Mouse (Mus musculus) kidney, postnatal 0 days (tissue): ENCODE data around the gene Mettl15. TPM values are rescaled to one million over a fixed set of nuclear protein-coding genes. Genes with fewer than 3 reads are reported as not detected.

Experiments
- ATAC-seq: fragments of 200-750 bp; cut with Nextera tagmentation; replicated peaks from 2 replicates; pipeline ENCODE4 v1.8.0; 2017; ENCODE audit warnings: low read depth, moderate number of reproducible peaks, moderate TSS enrichment, moderate library complexity; ENCODE audit not compliant: low FRiP score
- DNase-seq: peaks from one replicate; pipeline ENCODE4 v3.0.0-alpha.2; 2016; ENCODE audit warnings: low spot score
- H3K27ac ChIP-seq: fragments of 300-500 bp; sonication (generic); 2 replicates; pipeline ENCODE4 v1.5.1; 2014; ENCODE audit warnings: mild to moderate bottlenecking
- H3K27me3 ChIP-seq: fragments of 300-500 bp; sonication (generic); 2 replicates; pipeline ENCODE4 v1.6.1; 2014; ENCODE audit warnings: low read length, mixed read lengths; ENCODE audit not compliant: insufficient read depth
- H3K36me3 ChIP-seq: fragments of 300-500 bp; sonication (generic); 2 replicates; pipeline ENCODE4 v1.6.1; 2014; ENCODE audit warnings: low read length, mixed read lengths; ENCODE audit not compliant: insufficient read depth
- H3K4me1 ChIP-seq: fragments of 300-500 bp; sonication (generic); replicated peaks from 2 replicates; pipeline ENCODE4 v1.6.1; 2014; ENCODE audit warnings: antibody characterized with exemption, low read length, mixed read lengths; ENCODE audit not compliant: insufficient read depth
- H3K4me2 ChIP-seq: fragments of 300-500 bp; sonication (generic); 2 replicates; pipeline ENCODE4 v1.6.1; 2014; ENCODE audit warnings: mild to moderate bottlenecking, low read length, moderate library complexity, mixed read lengths
- H3K4me3 ChIP-seq: fragments of 300-500 bp; sonication (generic); replicated peaks from 2 replicates; pipeline ENCODE4 v1.5.1; 2014; ENCODE audit warnings: low read depth, low read length
- H3K9ac ChIP-seq: fragments of 300-500 bp; sonication (generic); 2 replicates; pipeline ENCODE4 v1.6.1; 2014; ENCODE audit warnings: low read depth, low read length
- H3K9me3 ChIP-seq: fragments of 300-500 bp; sonication (generic); replicated peaks from 2 replicates; pipeline ENCODE4 v1.6.1; 2016; ENCODE audit warnings: low read length, inconsistent platforms, mixed read lengths
- CTCF ChIP-seq: IDR thresholded peaks from 2 replicates; pipeline ENCODE4 v1.5.1; 2016; ENCODE audit warnings: antibody characterized with exemption, low read depth, mild to moderate bottlenecking, moderate library complexity
- WGBS: fragments of 180-500 bp; shearing (Covaris S2); extraction: QIAGEN DNeasy Blood & Tissue Kit; methylation state at CpG from one replicate; pipeline ENCODE4 v1.1.7; 2014; 5-methylcytosine and 5-hydroxymethylcytosine counted together
- microRNA-seq: library from miRNA; unstranded; fragments of <30 nt; microRNA quantifications from one replicate; pipeline ENCODE4, GENCODE M21; 2016
- polyA plus RNA-seq: library from polyadenylated mRNA; unstranded; fragments of >200 nt; fragmentation: Nextera tagmentation; extraction: Ambion mirVana; gene quantifications from 2 replicates; pipeline ENCODE4 v1.2.1, GENCODE M21; 2015

Gene Mettl15
- polyA plus RNA-seq, 1 experiment from 2014 or later, result 11.5 TPM

DNA sequence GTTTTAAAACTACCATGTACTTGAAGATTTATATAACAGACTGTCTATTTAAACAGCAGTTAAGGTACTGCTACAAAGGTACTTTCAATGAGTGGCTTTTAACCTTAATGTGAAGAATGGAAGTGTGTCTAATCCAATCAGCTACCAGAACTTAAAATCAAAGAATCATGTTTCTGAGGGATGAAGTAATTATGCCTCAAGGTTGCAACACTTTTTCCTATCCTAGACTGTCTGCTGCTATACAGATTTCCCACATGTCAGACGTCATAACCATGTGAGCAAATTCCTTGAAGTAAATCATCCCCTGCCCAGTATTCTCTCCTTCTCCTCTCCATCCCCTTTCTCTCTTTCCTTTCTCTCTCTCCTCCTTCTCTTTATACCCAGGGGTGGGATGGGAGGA lies 140.2 kb downstream of the Mettl15 start:
- H3K27me3 ChIP-seq, result no peaks in the 10 kb centered on the region
- H3K27ac ChIP-seq, result no peak overlapping the region
- no peak for ATAC-seq
- TF ChIP-seq CTCF, result no peak
- no peaks in the 10 kb centered on the region for H3K4me1 ChIP-seq
- H3K4me2 ChIP-seq, result no peak overlapping the region
- no peak overlapping the region for H3K9ac ChIP-seq
- H3K9me3 ChIP-seq, result no peaks in the 10 kb centered on the region
- 68% methylated on average over 1 of the region's 1 CpGs for WGBS
- no peak overlapping the region for H3K4me3 ChIP-seq
- no peak for DNase-seq
- no peaks in the 10 kb centered on the region for H3K36me3 ChIP-seq

DNA sequence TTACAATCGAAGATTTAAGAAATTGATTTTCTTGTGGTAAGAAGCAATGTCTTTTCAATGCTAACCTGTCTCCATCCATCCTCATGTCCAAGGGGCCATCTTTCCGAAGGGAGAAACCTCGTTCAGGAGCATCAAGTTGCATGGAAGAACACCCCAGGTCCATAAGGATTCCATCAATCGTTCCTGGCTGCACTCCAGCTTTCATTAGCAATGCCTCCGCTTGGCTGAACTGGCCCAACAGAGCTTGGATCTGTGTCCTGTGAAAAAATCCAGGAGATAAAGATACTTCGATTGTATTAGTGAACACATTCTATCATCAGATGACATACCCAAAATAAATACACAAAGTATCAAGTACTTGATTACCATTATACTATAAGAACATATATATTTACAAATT lies 143.3 kb downstream of the Mettl15 start:
- no peak overlapping the region for H3K9ac ChIP-seq
- no peak overlapping the region for H3K27ac ChIP-seq
- ATAC-seq (no peak), DNase-seq (no peak)
- no peak overlapping the region for H3K4me2 ChIP-seq
- H3K27me3 ChIP-seq, result no peaks in the 10 kb centered on the region
- H3K36me3 ChIP-seq, result no peaks in the 10 kb centered on the region
- H3K9me3 ChIP-seq, result no peaks in the 10 kb centered on the region
- H3K4me1 ChIP-seq, result no peaks in the 10 kb centered on the region
- no peak for TF ChIP-seq CTCF
- no peak overlapping the region for H3K4me3 ChIP-seq
- WGBS, result 63% methylated on average over 6 of the region's 6 CpGs

DNA sequence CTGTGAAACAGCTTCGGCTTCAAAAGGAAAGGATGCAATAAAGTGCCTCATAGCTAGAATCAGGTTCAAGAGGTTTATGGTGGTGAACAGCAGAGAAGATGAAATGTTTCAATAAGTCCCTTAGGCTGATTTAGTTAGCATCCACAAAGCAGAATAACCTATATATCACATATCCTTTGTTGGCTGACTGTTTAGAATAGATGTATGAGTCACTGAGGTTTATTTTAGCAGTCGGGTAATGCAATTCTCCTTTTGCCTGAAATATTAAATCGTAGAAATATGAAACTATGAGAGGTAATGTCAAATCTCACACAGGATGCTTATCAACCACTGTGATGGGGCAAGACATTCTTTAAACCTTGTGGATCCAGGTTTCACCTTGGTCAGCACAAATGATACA lies 149.8 kb downstream of the Mettl15 start:
- Histone ChIP-seq H3K27me3 (no peaks in the 10 kb centered on the region), H3K9me3 (no peaks in the 10 kb centered on the region), H3K4me1 (no peaks in the 10 kb centered on the region), H3K4me2 (no peak overlapping the region), H3K27ac (no peak overlapping the region), H3K9ac (no peak overlapping the region), H3K4me3 (no peak overlapping the region), H3K36me3 (no peaks in the 10 kb centered on the region)
- ATAC-seq (no peak), DNase-seq (no peak)
- TF ChIP-seq CTCF, result no peak
- WGBS, result 85% methylated on average over 3 of the region's 3 CpGs

DNA sequence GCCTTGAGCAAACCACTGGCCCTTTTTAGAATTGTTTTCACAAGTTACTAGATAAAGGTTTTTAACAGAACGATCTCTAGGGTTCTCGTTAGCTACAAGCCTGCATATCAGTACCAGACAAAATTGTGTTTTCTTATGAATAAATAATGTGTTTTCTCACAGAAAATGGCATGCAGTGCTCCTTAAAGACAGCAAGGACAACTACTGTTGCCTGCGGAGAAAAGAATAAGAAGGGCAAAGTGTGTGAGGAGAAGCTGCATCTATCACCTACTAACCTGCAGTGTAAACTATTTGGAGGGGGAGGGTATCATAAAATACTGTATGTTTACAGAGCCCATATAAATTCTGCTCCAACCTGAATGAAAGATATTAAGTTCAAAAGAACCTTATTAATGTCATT lies 150.6 kb downstream of the Mettl15 start:
- Histone ChIP-seq H3K27me3 (no peaks in the 10 kb centered on the region), H3K27ac (no peak overlapping the region), H3K4me2 (no peak overlapping the region), H3K36me3 (no peaks in the 10 kb centered on the region), H3K4me1 (no peaks in the 10 kb centered on the region), H3K9me3 (no peaks in the 10 kb centered on the region), H3K9ac (no peak overlapping the region), H3K4me3 (no peak overlapping the region)
- WGBS, result 93% methylated on average over 3 of the region's 3 CpGs
- ATAC-seq, result no peak
- TF ChIP-seq CTCF, result no peak
- no peak for DNase-seq

DNA sequence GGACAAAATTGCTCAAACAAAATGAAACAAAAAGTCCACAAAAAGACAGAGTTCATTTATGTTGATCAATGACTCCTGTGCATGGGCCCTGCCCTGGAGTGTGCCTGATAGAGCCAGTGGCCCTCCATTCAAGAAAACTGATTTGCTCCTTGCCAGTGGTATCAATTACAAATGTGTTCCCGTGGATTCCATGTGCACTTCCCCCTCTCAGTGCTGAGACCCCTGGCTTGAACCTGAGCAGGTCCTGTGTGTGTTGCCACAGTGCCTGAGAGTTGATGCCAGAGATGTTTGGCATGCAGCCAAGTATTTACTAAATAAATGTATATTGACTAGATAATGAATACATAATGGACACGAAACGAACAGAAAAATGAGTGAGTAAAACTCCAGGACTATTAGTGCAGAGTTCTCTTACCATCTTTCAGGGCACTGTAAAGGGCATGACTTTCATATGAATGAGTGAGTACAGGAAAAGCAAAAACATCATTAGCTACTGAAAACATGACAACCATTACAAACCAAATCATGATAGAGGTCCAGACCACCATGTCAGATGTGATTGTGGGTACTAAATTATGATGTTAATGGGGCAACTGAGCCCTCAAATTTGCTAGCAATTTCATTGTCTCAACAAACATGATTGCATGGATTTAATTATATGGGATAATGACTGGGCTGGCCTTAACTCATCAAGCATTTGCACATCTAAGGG lies 174.6 kb downstream of the Mettl15 start:
- Histone ChIP-seq H3K4me1 (no peaks in the 10 kb centered on the region), H3K4me2 (no peak overlapping the region), H3K36me3 (no peaks in the 10 kb centered on the region), H3K27me3 (no peaks in the 10 kb centered on the region), H3K9me3 (no peaks in the 10 kb centered on the region), H3K4me3 (no peak overlapping the region), H3K27ac (no peak overlapping the region), H3K9ac (no peak overlapping the region)
- no peak for TF ChIP-seq CTCF
- 78% methylated on average over 3 of the region's 3 CpGs for WGBS
- DNase-seq, result no peak
- no peak for ATAC-seq

DNA sequence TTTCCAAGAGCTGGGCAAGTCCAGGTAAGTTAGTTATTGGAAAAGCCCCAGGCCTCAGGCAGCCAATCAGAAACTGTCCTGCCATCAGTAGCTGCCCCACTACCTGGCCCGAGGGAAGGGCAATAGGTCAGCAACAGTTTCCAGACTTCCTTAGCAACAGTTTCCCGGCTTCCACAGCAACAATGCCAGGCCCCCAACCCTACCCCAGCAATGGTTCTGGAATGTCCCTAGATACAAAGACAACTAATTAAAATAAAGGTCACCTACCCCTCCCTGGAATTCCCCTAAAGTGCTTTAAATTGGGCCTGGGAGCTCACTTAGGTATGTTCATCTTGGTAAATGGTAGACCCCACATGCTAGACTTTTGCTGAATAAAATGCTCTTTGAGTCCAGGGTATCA lies 230.9 kb downstream of the Mettl15 start:
- DNase-seq (no peak), ATAC-seq (no peak)
- WGBS, result 76% methylated on average over 2 of the region's 2 CpGs
- Histone ChIP-seq H3K9me3 (no peaks in the 10 kb centered on the region), H3K27ac (no peak overlapping the region), H3K4me2 (no peak overlapping the region), H3K4me3 (no peak overlapping the region), H3K4me1 (no peaks in the 10 kb centered on the region), H3K36me3 (no peaks in the 10 kb centered on the region), H3K27me3 (no peaks in the 10 kb centered on the region), H3K9ac (no peak overlapping the region)
- no peak for TF ChIP-seq CTCF

Small RNA genes lying within 50 kb of the gene (microRNA-seq; reads per million reads assigned to microRNA genes)
- gene Gm24115, result not detected

Other genes starting within 250 kb of the Mettl15 start
- 9.5 and 10.0 TPM in 2 replicates for gene Kif18a, start within 50 bp of the Mettl15 start, polyA plus RNA-seq